Mouse (Mus musculus): ENCODE measurements around the gene Frmd4b.

- TF ChIP-seq CTCF (IDR thresholded peaks at IDR 0.05; ENCODE audit: low read depth) (no peak), EP300 (IDR thresholded peaks at IDR 0.05; ENCODE audit: low read depth) (no peak)
Observed at GRCm38 (mm10) chr6:97521279-97522038, 95.9 kb downstream of the Frmd4b start.

Measured in liver, embryonic 14.5 days (tissue).